Mouse (Mus musculus): ENCODE measurements around the gene Capza1.

Gene Capza1

GRCm38 (mm10) chr3:104788561-104789311 lies 75.6 kb downstream of the Capza1 start:
- peak; percentile 92 for DNase-seq (ENCODE audit: low read depth)

- DNase-seq (ENCODE audit: low read depth) = no peak
Measured at GRCm38 (mm10) chr3:104788075-104788474, 76.2 kb downstream of the Capza1 start, which contains the start of gene Rhoc. Rhoc (plus strand) TSS chr3:104788375.

- DNase-seq (ENCODE audit: low read depth) = no peak
Measured at GRCm38 (mm10) chr3:104785284-104785683, 79.0 kb downstream of the Capza1 start.

GRCm38 (mm10) chr3:104783971-104784500 lies 80.3 kb downstream of the Capza1 start:
- no peak for DNase-seq (ENCODE audit: low read depth)

- DNase-seq (ENCODE audit: low read depth) = peak; percentile 61
Measured at GRCm38 (mm10) chr3:104782061-104782681, 82.1 kb downstream of the Capza1 start.

- no peak for DNase-seq (ENCODE audit: low read depth)
Measured at GRCm38 (mm10) chr3:104781471-104781903, 82.8 kb downstream of the Capza1 start, which contains the start of gene Fam19a3. Fam19a3 (minus strand) TSS chr3:104781840.

- peak; percentile 63 for DNase-seq (ENCODE audit: low read depth)
Measured at GRCm38 (mm10) chr3:104780561-104781420, 83.5 kb downstream of the Capza1 start, which contains the start of gene Ppm1j. Ppm1j (plus strand) TSS chr3:104781056.

- DNase-seq (ENCODE audit: low read depth) = peak; percentile 77
Measured at GRCm38 (mm10) chr3:104779949-104780348, 84.4 kb downstream of the Capza1 start.

GRCm38 (mm10) chr3:104777342-104777741 lies 87.0 kb downstream of the Capza1 start:
- no peak for DNase-seq (ENCODE audit: low read depth)

GRCm38 (mm10) chr3:104773301-104773700 lies 91.0 kb downstream of the Capza1 start:
- DNase-seq (ENCODE audit: low read depth) = no peak

Measured in NIH3T3 (cell line).